Mouse (Mus musculus) lung, postnatal 25 days (tissue): ENCODE results near the gene 9430015G10Rik.
"Not testable (repeated sequence)": the region's sequence is repeated elsewhere in the genome, so short reads cannot be mapped to it uniquely, and the experiment has no call there.

Experiments
- DNase-seq: peaks from one replicate; pipeline ENCODE4 v3.0.0; 2022; ENCODE audit warnings: low spot score

Gene 9430015G10Rik

DNA sequence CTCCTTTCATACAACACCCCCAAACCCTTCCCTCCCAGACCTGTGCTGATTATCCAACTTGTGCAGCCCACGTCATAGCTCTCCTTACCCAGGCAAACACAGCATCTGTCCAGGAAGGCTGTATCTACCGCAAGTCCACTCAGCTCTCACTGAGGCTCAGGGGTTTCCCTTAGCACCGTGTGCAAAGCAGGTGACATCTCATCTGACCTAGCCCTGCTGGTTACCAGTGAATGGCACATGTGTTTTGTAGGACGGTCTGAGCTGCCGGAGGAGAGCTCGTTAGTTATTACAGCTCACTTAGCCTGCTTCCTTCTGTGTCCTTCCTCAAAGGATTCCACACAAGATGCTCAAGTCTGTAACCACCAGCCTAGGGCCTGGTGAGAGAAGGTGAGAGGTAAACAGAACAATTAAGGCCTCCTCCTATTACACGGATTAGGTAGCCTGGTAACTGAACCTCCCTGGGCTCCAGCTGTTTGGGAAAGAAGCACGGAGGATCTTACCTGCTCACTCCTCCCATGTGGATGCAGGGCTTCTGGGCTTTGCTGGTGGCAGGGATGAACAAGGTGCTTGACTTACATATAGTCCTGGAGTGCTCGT is 11.9 kb upstream of the 9430015G10Rik start:
- no peak for DNase-seq

DNA sequence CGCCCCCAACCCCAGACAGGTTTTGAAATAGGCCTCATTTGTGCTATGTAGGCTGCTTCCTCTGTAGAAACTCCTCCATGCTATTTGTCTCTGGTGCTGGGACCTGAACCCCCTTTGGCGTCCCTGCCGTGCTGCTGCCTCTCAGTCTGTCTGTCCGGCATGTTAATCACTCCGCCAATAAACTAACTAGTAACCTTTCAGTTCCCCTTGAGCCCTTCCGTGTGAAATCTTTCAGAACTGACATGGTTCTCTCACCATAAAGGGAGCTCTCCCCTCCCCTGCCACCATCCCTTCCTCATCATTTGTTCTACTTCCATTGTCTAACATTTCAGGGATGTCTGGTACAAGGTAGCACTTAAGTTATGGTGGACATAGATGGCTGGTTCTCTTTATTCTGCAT is 10.4 kb upstream of the 9430015G10Rik start:
- no peak for DNase-seq

DNA sequence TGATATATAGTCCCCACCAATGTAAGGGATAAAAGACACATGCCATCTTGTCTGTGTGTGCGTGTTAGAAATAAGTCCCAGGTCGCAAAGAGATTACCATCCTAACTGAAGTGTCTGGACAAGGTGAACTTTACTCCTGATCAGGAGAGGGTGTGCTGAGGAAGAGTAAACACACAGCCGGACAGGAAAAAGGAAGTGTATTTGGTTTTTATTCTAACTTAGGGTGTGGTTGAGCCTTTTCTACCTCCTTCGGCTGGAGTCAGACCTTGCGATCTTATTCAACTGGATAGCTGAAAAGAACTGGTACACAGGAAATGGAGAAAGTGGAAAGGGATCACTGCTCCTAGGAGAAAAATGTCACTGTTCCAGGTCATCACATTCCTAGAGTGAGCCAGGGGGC is 9.3 kb upstream of the 9430015G10Rik start:
- DNase-seq: no peak

DNA sequence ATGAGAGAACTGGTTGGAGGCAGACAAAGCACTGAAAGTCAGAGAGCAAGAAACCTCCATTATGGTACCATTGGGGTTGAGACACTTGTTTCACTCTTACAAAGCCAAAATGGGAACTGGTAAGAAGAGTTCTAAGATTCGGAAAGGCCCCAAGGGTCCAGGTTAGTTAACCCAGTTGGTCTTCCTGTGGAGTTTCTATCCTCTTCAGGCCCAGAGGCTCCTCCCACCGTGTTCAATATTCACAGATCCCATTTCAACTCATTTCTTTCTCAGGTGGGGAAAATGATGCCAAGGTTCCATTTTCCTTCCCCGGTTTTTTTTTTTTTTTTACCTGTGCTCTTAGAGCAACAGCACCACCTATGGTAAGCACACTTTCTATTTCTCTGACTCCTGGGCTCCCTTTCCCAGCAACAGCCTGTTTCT is 8.3 kb upstream of the 9430015G10Rik start:
- DNase-seq: peak; percentile 23

DNA sequence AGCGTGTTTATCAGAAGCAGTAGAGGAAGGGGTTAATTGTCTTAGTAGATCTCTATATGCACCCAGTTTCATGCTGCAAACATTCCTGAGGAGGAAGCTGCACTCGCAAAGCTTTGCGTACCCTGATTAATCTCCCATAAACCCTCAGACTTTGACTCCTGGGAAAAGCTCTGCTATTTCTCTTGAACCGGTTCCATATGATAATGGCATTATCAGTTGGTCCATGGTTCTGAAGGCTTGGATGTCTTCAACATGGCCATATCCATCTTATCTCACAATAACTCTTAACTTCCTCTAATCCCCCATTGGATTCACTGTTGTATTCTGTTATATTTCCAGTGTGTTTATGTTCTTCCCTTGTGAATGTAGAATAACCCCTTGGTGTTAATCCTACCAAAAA is 6.4 kb upstream of the 9430015G10Rik start:
- no peak for DNase-seq

DNA sequence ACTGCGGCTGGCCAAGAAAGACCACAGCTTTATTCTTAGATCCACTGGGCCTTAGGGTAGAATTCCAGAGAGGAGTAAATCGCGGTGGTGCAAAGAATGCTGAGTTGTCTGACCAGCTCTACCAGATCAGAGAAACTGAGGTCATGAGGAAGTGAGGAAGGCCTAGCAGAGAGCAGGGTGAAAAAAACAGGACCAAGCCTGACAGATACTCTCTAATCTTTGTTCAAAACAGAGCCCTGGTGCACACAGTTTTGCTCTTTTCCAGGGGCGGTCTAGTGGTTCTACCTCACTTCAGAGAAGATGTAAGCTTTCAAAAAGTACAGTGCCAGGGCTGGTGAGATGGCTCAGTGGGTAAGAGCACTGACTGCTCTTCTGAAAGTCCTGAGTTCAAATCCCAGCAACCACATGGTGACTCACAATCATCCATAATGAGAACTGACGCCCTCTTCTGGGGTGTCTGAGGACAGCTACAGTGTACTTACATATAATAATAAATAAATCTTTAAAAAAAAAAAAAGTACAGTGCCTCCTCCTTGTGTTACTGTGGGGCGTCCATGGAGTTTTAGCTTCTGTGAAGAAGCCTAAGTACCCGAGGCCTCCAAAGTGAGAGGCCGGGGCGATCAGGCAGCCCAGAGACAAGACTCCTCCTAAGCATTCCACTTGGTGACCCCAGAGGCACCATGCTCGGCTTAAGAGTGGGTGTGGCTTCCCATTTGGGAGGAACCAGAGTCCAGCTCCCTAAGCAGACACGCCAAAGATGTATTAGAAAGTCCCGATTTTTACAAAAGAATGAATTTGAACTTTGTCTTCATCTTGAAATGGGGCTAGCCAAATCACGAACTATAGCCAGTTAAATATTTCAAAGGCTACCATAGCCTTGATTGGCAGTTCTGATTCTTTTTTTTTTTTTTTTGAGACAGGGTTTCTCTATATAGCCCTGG is 906 bp upstream of the 9430015G10Rik start:
- DNase-seq: peak; percentile 74

DNA sequence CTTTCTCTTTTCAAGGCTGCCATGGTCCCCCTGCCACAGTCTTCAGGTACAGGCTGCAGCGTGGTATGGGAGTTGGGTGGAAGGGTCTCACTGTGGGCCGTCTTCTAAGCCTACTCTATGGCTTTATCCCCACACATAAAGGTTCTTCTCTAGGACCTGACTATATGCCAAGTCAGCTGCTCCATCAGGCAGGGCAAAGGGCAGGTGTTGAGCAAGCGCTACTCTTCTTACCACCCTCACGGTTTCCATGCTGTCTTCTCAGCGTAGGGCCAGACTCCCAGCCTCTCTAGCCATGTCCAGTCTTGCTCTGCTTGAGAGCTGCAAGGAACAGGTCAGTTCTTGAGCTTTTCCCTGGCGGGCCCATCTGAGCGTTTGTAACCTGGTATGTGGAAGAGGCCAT is 14.3 kb downstream of the 9430015G10Rik start:
- DNase-seq: no peak

DNA sequence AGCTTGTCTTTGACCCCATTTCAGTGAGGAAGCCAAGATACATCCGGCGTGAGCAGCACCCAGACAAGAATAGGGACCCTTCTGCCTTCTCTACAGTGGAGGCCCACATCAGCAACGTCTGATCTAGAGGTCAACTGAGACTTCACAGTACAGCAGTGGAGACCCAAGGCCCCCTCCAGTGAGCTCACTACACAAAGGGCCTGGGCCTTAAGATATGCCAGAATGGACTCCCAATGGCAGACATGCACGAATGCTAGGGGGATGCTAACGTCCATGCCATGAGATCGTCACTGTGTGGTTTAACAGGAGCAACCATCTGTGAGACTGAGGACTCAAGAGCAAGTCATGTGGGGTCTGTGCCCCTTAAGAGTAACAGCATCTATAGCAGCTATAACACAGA is 15.6 kb downstream of the 9430015G10Rik start:
- no peak for DNase-seq

DNA sequence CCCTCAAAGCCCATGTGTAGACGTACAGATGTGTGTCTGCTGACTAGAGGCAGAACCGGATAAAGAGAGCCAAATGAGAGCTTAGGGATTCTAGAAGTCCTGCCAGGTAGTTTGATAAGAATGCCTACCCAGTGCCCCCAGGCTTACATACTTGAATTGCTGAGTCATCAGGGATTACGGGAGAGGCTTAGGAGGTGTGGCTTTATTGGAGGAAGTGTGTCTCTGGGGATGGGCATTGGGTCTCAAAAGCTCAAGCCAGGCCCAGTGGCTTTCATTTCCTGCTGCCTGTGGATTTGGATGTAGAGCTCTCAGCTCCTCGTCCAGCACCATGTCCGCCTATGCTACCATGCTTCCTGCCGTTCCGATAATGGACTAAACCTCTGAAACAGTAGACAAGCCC is 17.1 kb downstream of the 9430015G10Rik start:
- no peak for DNase-seq

DNA sequence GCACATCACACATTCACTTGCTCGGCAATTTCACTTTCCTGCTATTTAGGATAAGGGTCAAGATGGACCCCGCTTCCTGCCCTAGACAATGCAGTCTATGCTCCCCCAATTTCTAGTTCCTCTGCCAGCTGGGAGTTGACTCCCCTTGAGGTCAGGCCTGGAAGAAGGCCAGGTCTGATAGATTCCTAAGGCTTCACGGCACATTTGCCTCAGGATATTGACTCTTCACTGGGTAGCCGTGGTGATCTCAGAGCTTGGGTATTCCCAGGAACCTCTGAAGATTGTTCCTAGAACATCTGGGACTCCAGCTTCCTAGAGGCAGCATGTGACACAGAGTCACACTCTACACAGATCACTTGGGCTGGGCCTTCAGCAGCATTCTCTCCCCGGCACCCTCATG is 19.0 kb downstream of the 9430015G10Rik start:
- no peak for DNase-seq

DNA sequence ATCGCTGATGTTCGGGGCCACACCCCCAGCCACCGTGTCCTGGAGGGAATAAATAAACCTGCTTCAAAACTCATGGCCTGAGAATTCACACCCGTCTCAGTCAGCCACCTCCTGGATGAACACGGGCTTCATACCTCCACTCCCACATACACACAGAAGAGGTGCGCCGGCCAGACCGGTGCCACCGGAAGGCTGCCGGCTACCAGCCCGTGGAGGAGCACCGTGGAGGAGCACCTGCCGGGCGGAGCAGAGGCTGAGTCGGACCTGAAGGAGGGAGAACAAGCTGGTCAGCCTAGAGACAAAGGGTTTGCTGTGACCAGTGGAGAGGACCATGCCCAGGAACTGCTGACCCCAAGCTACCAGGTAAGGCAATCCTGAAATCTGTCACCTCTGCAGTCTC is 20.7 kb downstream of the 9430015G10Rik start, which contains the start of gene Rnf223:
Gene Rnf223 (plus strand): TSS at position 78 of the 400 bp plus-strand sequence.
- DNase-seq: no peak

DNA sequence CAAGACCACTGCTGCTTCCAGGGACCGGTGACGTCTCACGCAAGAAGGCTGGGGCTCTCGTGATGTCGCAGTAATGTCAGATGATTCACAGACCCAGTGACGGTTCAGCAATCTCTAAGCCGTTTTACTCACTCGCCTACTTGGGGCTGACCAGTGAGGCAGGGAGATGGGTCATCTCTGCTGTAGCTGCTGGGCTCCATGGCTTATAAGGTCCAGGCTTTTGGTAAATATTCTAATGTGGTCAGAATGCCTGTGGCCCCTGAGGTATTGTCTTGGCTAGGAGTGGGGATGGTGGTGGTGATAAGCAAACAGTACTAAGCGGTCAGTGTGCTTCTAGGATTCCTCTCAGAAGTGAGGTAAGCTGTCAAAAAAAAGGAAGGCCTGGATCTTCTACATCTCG is 21.2 kb downstream of the 9430015G10Rik start:
- DNase-seq: no peak

DNA sequence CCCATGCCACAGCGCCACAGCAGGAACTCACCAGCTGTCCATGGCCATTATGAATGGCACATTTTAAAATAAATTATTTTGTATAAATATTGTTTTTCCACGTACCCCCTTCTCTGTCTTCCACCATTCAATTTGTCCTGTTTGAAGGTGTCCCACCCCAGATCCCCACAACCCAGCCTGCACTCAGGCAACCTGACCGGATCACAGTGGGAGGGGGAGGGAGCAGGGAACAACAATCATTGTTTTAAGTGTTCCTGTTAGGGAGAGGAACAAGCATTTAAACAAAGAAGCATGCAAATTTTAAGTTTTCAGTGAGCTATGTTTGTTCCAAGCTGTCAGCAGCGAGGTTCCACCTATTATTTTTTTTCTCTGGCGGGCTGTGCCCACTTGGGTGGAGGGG is 23.6 kb downstream of the 9430015G10Rik start:
- DNase-seq: no peak

DNA sequence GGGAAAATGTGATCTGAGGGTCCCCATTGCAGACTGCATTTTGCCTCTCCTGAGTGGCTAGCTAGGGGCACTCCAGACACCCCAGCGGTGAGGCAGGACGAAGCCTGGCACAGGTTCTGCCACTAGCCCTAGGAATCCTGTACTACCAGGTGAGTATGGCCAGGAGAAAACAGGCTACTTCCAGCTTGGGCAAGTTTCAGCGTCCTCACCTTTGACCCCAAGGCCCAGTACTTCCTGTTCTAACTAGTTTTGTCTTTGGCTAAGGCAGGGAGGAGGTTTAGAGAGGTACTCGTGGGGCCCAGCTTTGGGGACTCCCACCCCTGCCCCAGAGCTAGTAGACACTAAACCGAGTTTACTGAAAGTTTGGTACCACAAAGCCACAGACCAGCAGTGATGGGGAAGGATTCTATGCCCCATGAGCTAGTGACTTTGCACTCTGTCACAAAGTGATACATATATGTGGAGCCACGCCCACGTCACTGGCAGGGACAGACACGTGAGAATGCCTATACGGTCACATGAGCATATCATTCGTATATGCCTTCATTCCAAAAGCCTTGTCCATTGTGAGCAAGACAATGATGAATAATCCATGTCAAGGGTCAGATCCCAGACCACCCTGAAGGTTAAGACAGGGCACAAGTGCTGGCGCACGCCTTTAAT is 24.3 kb downstream of the 9430015G10Rik start:
- DNase-seq: no peak

DNA sequence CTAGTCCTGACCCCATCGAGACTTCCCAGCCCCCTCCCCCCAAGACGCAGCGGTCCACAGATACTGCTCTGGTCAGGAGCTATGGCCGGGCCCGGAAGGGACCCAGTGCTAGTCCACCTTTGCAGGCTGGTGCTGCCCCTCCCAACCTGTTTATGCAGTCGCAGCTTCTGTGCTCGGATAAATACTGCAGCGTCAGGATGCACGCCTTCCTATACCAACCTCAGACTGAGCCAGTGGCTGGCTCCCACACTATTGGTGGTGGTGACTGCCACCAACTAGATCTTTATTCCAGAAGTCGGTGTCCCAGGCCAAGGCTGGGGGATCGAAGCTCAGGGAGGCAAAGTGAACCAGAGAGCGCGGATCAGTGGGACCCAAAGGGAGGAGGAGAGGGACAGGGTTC is 25.3 kb downstream of the 9430015G10Rik start:
- no peak for DNase-seq

DNA sequence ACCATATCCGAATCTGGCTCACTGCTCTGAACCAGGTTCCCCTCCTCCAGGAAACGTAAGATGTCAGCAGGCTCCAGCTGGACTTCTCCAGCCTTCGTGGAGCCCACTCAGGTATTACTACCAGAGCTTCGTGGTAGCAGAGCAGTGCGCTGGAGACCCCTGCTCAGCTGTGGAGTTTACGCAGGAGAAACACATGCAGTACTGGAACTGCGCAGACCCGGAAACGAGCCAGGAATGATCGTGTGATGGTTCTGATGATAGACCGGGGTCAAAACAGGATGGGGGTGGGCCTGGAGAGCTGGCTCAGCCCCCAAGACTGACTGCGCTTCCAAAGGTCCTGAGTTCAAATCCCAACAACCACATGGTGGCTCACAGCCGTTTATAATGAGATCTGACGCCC is 26.0 kb downstream of the 9430015G10Rik start:
- no peak for DNase-seq

DNA sequence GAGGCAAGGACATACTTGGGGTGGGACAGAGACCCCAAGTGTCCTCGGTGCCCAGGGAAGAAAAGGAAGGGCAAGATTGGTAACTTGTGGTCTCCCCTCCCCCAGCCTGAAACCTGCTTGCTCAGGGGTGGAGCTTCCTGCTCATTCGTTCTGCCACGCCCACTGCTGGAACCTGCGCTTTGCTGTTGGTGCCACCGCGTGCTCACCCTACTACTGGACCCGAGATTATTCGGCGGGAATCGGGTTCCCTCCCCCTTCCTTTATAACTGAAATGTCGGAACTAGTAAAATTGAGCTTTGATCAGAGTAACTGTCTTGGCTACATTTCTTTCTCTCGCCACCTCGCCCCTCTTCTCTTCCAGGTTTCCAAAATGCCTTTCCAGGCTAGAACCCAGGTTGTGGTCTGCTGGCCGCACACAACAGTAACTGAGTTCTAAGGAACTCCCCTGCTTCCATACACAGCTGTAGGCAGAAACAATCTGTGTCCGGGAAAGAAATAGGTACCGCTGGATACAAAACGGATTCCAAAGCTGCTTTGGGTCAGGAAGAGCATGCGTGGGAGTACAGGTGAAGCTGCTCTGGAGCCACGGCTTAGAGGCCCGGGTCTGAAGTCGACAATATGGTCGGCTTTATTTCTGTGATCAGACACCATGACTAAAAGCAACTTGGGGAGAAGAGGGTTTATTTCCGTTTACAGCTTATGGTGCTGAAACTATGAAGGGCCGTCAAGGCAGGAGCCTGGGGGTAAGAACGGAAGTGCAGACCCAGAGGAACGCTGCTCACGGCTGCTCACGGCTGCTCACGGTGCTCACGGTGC is 26.7 kb downstream of the 9430015G10Rik start:
- no peak for DNase-seq

DNA sequence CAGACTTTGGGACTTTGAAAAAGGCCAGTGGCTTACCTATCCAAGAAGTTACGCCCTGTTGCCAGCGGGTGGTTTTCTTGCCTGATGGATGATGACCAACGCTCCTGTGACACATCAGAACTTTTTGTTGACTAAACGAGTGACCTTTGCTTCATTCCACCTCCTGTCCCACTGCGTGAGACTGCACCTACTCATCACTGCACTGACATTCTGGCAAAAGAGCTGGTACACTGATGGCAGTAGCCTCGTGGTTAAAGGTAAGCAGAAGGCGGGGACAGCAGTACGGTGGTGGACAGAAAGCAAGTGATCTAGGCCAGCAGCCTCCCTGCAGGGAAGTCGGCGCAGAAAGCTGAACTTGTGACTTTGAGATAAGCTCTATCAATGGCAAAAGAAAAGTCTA is 41.1 kb downstream of the 9430015G10Rik start:
- not testable (repeated sequence) for DNase-seq

DNA sequence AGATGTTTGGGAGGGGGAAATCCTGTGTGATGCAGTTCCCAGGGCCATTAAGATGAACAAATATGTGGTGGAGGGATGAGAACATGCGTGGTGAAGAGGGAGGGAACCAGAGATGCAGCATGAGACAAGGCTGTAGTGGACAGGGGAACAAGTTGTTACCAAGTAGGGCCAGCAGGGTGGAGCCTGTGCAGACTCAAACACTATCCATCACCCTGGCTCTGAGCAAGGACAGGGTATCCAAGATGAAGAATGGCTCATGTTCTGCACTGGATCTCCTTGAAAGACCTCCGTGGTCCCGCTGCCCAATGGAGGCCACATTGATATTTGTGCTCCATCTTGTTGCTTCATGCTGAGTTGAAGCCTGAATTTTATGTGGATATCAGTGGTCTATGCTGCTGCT is 45.0 kb downstream of the 9430015G10Rik start:
- no peak for DNase-seq

DNA sequence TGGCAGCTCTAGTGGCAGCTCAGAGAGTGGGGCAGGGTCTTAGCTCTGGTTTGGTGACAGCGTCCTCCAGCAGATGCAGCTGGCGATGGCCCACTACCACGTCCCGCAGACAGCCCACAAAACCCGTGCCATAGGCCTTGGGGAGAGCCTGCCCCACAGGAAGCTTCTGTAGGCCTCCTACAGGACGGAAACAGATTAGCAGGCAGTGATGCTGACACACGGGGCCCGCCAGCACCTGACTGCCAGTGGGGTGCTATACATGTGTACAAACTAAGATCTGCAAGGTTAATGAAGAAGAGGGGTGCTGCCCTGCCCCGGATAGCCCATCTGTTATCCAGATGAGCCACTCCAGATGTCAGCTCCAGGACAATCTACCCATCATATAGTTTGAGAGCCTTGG is 56.7 kb downstream of the 9430015G10Rik start:
- DNase-seq: no peak

DNA sequence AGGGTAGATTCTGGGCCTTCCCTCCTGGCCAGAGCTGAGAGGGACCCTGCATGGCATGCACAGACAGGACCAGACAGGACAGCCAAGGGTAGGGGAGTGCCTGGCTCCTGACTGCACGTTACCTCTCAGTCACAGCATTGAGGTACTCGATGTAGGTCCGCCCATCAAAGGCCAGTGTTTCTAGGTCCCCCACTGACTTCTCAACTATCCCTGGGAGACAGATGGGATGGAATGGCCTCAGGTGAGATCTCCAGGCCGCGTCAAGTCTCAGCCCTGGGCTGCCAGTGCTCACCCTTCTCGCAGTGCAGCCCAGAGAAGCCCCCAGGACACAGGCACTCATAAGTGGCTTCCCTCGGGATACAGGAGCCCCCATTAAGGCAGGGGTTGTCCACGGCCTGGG is 58.8 kb downstream of the 9430015G10Rik start:
- DNase-seq: no peak

DNA sequence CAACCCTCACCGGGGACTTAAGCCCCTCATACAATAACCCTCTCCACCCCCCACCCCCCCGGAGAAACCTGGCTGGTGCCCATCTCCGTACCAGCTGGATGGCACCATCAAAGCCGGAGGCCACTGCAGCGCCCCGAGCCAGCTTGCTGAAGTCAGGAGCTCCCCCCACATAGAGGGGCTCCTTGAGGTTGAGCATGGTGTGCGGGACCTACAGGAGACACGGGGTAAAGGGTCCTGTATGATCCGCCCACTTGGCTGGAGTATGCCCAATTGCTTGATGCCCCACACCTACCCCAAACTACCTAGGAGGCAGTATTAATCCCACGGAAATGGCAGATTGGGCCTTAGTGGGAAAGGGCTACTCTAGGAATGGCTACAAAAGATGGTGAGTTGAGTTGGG is 59.3 kb downstream of the 9430015G10Rik start:
- no peak for DNase-seq
